Mouse (Mus musculus): ENCODE measurements around the gene Smim6.
A peak's percentile ranks its signal among the peaks of the same experiment; 100 is the strongest.

The Smim6 gene

GRCm38 (mm10) chr11:115911632-115912376, at the start of gene Smim6:
TSS of gene Smim6 (plus strand) at chr11:115912017.
- no peak for DNase-seq (ENCODE audit: low spot score)

GRCm38 (mm10) chr11:115863895-115864294, 47.9 kb upstream of the Smim6 start:
- DNase-seq (ENCODE audit: low spot score), result no peak

GRCm38 (mm10) chr11:115869393-115869792, 42.4 kb upstream of the Smim6 start:
- no peak for DNase-seq (ENCODE audit: low spot score)

GRCm38 (mm10) chr11:115872437-115872836, 39.4 kb upstream of the Smim6 start:
- no peak for DNase-seq (ENCODE audit: low spot score)

- DNase-seq (ENCODE audit: low spot score), result no peak
Observed at GRCm38 (mm10) chr11:115875935-115876334, 35.9 kb upstream of the Smim6 start.

- DNase-seq (ENCODE audit: low spot score), result no peak
Observed at GRCm38 (mm10) chr11:115876438-115876837, 35.4 kb upstream of the Smim6 start.

GRCm38 (mm10) chr11:115877174-115877755, 34.6 kb upstream of the Smim6 start:
- no peak for DNase-seq (ENCODE audit: low spot score)

- no peak for DNase-seq (ENCODE audit: low spot score)
Observed at GRCm38 (mm10) chr11:115878071-115878470, 33.7 kb upstream of the Smim6 start.

GRCm38 (mm10) chr11:115881002-115881401, 30.8 kb upstream of the Smim6 start:
- DNase-seq (ENCODE audit: low spot score), result peak; percentile 43

- no peak for DNase-seq (ENCODE audit: low spot score)
Observed at GRCm38 (mm10) chr11:115883251-115883650, 28.6 kb upstream of the Smim6 start.

- DNase-seq (ENCODE audit: low spot score), result no peak
Observed at GRCm38 (mm10) chr11:115884361-115884760, 27.5 kb upstream of the Smim6 start.

- no peak for DNase-seq (ENCODE audit: low spot score)
Observed at GRCm38 (mm10) chr11:115885281-115885680, 26.5 kb upstream of the Smim6 start.

- no peak for DNase-seq (ENCODE audit: low spot score)
Observed at GRCm38 (mm10) chr11:115886446-115886845, 25.4 kb upstream of the Smim6 start.

- DNase-seq (ENCODE audit: low spot score), result no peak
Observed at GRCm38 (mm10) chr11:115888020-115888419, 23.8 kb upstream of the Smim6 start.

- no peak for DNase-seq (ENCODE audit: low spot score)
Observed at GRCm38 (mm10) chr11:115889159-115889558, 22.7 kb upstream of the Smim6 start.

- DNase-seq (ENCODE audit: low spot score), result no peak
Observed at GRCm38 (mm10) chr11:115892213-115892612, 19.6 kb upstream of the Smim6 start.

GRCm38 (mm10) chr11:115893071-115893470, 18.7 kb upstream of the Smim6 start:
- no peak for DNase-seq (ENCODE audit: low spot score)

- DNase-seq (ENCODE audit: low spot score), result peak; percentile 57
Observed at GRCm38 (mm10) chr11:115894755-115895520, 16.9 kb upstream of the Smim6 start.

- no peak for DNase-seq (ENCODE audit: low spot score)
Observed at GRCm38 (mm10) chr11:115898446-115898845, 13.4 kb upstream of the Smim6 start.

- DNase-seq (ENCODE audit: low spot score), result peak; percentile 71
Observed at GRCm38 (mm10) chr11:115898886-115899285, 12.9 kb upstream of the Smim6 start.

GRCm38 (mm10) chr11:115899486-115900266, 12.1 kb upstream of the Smim6 start, which contains the start of gene Smim5:
TSS of gene Smim5 (plus strand) at chr11:115899966.
- DNase-seq (ENCODE audit: low spot score), result peak; percentile 70
